ENCODE assay signal across 10 mouse cellular contexts in genomic region chr6:31116365-31116764, GRCm38 (mm10).
A peak's percentile ranks its signal among the peaks of the same experiment; 100 is the strongest.
DNase-seq lines count a peak whose midpoint lies in the region; ATAC-seq and TF ChIP-seq lines count a peak whose summit lies in the region.
"Had no signal": no experiment of that assay in that cellular context is flagged by ENCODE, and none has a peak within 500 bp of the region (broad histone marks: within the 10 kb centered on the region; RNA-seq: fewer than 3 reads in every experiment).

No protein-coding gene starts in this region.

- no peaks in the 10 kb centered on the region for H3K27me3 ChIP-seq in heart, embryonic 14.5 days (ENCODE audit: control insufficient read depth, insufficient read depth, low read length)
- H3K27me3 ChIP-seq in testis, adult 2 months (ENCODE audit: control insufficient read depth, insufficient read depth, low read length), result no peaks in the 10 kb centered on the region
- H3K27me3 ChIP-seq: lung, embryonic 15.5 days had no signal

- H3K9ac ChIP-seq in heart, embryonic 14.5 days (ENCODE audit: low read length), result 0 out of 2 replicates have a peak overlapping the region, but pooled peaks have one; percentile 10
- H3K9ac ChIP-seq: lung, embryonic 15.5 days had no signal

- H3K4me1 ChIP-seq in heart, embryonic 14.5 days (ENCODE audit: control insufficient read depth in 2 of 2, insufficient read depth in 2 of 2, low read length in 2 of 2), result peaks cover 25 to 47% of the 10 kb centered on the region in 2 experiments
- H3K4me1 ChIP-seq in testis, adult 2 months (ENCODE audit: control insufficient read depth, insufficient read depth, low read length), result no peaks in the 10 kb centered on the region; the same call in 1 of the 2 replicates

- WGBS in heart, embryonic 14.5 days, result 49% methylated on average over 6 of the region's 6 CpGs

- H3K36me3 ChIP-seq in heart, embryonic 14.5 days (ENCODE audit: control insufficient read depth, insufficient read depth, low read length), result no peaks in the 10 kb centered on the region
- no peaks in the 10 kb centered on the region; the same call in 1 of the 2 replicates for H3K36me3 ChIP-seq in testis, adult 2 months (ENCODE audit: control insufficient read depth, insufficient read depth, low read length)
- H3K36me3 ChIP-seq: lung, embryonic 15.5 days had no signal

- ATAC-seq in heart, embryonic 14.5 days (ENCODE audit: insufficient number of reproducible peaks, insufficient read depth, low FRiP score, low read depth), result no peak
- peak; percentile 68 to 78 for ATAC-seq in hematopoietic stem cell, adult 5-6 weeks (replicated peaks in 1 of 2; ENCODE audit: insufficient read depth in 1 of 2, low FRiP score in 2 of 2, low TSS enrichment in 1 of 2, low read depth in 1 of 2, poor library complexity in 2 of 2, severe bottlenecking in 2 of 2)
- ATAC-seq in cerebellum, adult (ENCODE audit: insufficient number of reproducible peaks, low FRiP score, low TSS enrichment), result no peak
- ATAC-seq: hindbrain, embryonic 16.5 days had no signal

- H3K4me2 ChIP-seq in heart, embryonic 14.5 days (ENCODE audit: low read length), result peak overlapping the region; percentile 41
- H3K4me2 ChIP-seq: lung, embryonic 15.5 days had no signal

- DNase-seq in heart, adult 8-10 months (ENCODE audit: low spot score), result no peak
- no peak for DNase-seq in testis, postnatal 14 days (ENCODE audit: low spot score)
- DNase-seq in kidney, postnatal 14 days, result no peak
- DNase-seq: right cerebral cortex, postnatal 25 days had no signal

- H3K4me3 ChIP-seq in heart, embryonic 14.5 days (ENCODE audit: control insufficient read depth in 1 of 2, insufficient read depth in 1 of 2, low read depth in 1 of 2, low read length in 2 of 2), result no peak overlapping the region
- no peak overlapping the region for H3K4me3 ChIP-seq in testis, adult 2 months (ENCODE audit: control insufficient read depth, low read depth, low read length)
- H3K4me3 ChIP-seq: lung, embryonic 15.5 days had no signal

- H3K9me3 ChIP-seq in heart, embryonic 14.5 days (ENCODE audit: control insufficient read depth, low read length), result no peaks in the 10 kb centered on the region
- H3K9me3 ChIP-seq: lung, embryonic 15.5 days had no signal

- TF ChIP-seq CTCF in testis, adult 2 months (IDR thresholded peaks at IDR 0.05; ENCODE audit: control insufficient read depth, insufficient read depth, insufficient replicate concordance, low read depth, low read length), result no peak

- TF ChIP-seq POLR2A in testis, adult 2 months (IDR thresholded peaks at IDR 0.05; ENCODE audit: control insufficient read depth, low read depth, low read length), result no peak

- H3K27ac ChIP-seq in heart, embryonic 14.5 days (replicated peaks in 1 of 2; ENCODE audit: control insufficient read depth in 1 of 2, insufficient read depth in 1 of 2, low read depth in 2 of 2, low read length in 2 of 2), result no peak overlapping the region
- peak overlapping the region; percentile 22; the same call in 1 of the 2 replicates for H3K27ac ChIP-seq in testis, adult 2 months (ENCODE audit: control insufficient read depth, insufficient read depth, low read depth, low read length)
- H3K27ac ChIP-seq: lung, embryonic 15.5 days had no signal

Comparison
In these comparisons a context has a peak if more than half of its experiments do, and no peak if none do; other contexts are left out.
1. ATAC-seq: peak in hematopoietic stem cell, adult 5-6 weeks (2 of 2); none in heart, embryonic 14.5 days (single experiment) and cerebellum, adult (single experiment).